Mouse (Mus musculus) ES-E14 (cell line): Measurements from ENCODE around the gene Slc26a6. TPM values are rescaled to one million over a fixed set of nuclear protein-coding genes. Genes with fewer than 3 reads are reported as not detected.

ENCODE experiments used
- DNase-seq: peaks from one replicate; pipeline ENCODE4 v3.0.0-alpha.2; 2013; ENCODE audit warnings: low read depth, low spot score
- H3K27ac ChIP-seq: 2 replicates; pipeline ENCODE4 v1.5.1; 2012; ENCODE audit warnings: low read depth, mild to moderate bottlenecking, low read length, moderate library complexity, mixed read lengths; ENCODE audit not compliant: poor library complexity, insufficient read depth, severe bottlenecking
- H3K36me3 ChIP-seq: 2 replicates; pipeline ENCODE4 v1.6.1; 2012; ENCODE audit warnings: mild to moderate bottlenecking, low read length, moderate library complexity, mixed read lengths; ENCODE audit not compliant: control insufficient read depth, poor library complexity, insufficient read depth, severe bottlenecking
- H3K4me1 ChIP-seq, 2 experiments: fragments of 150-350 bp in 1 of 2; sonication (generic) in 1 of 2; 2 replicates each; pipeline ENCODE4 v1.6.1; 2012; ENCODE audit warnings: low read length in 2 of 2, mild to moderate bottlenecking in 1 of 2, mixed read lengths in 1 of 2; ENCODE audit not compliant: control insufficient read depth in 2 of 2, insufficient read depth in 2 of 2, poor library complexity in 1 of 2
- H3K4me3 ChIP-seq, 2 experiments: fragments of 150-350 bp in 1 of 2; sonication (generic) in 1 of 2; 2 replicates each; pipeline ENCODE4 v1.5.1; 2012; ENCODE audit warnings: low read length in 2 of 2, low read depth in 1 of 2, mild to moderate bottlenecking in 1 of 2, mixed read lengths in 1 of 2; ENCODE audit not compliant: insufficient read depth in 1 of 2, poor library complexity in 1 of 2, severe bottlenecking in 1 of 2
- H3K9ac ChIP-seq: 2 replicates; pipeline ENCODE4 v1.6.1; 2012; ENCODE audit warnings: low read depth, mild to moderate bottlenecking, low read length, mixed read lengths; ENCODE audit not compliant: poor library complexity, insufficient read depth, severe bottlenecking
- H3K9me3 ChIP-seq: fragments of 150-350 bp; sonication (generic); 2 replicates; pipeline ENCODE4 v1.6.1; 2012; ENCODE audit warnings: low read depth, mild to moderate bottlenecking, low read length; ENCODE audit not compliant: control insufficient read depth, insufficient read depth
- CHD2 ChIP-seq: IDR thresholded peaks from 2 replicates; pipeline ENCODE4 v1.6.1; 2014; ENCODE audit warnings: mild to moderate bottlenecking, low read depth, low read length, inconsistent platforms
- HCFC1 ChIP-seq: IDR thresholded peaks from 2 replicates; pipeline ENCODE4 v1.6.1; 2012; ENCODE audit warnings: low read length, inconsistent platforms, borderline replicate concordance; ENCODE audit not compliant: insufficient read depth
- MAFK ChIP-seq: IDR thresholded peaks from 2 replicates; pipeline ENCODE4 v1.6.1; 2014; ENCODE audit warnings: mild to moderate bottlenecking, low read depth, low read length, inconsistent platforms; ENCODE audit not compliant: insufficient read depth
- ZC3H11A ChIP-seq: IDR thresholded peaks from 2 replicates; pipeline ENCODE4 v1.6.1; 2012; ENCODE audit warnings: low read depth, mild to moderate bottlenecking, inconsistent platforms, low read length, borderline replicate concordance
- ZNF384 ChIP-seq: IDR thresholded peaks from 2 replicates; pipeline ENCODE4 v1.6.1; 2012; ENCODE audit warnings: low read depth, low read length, inconsistent platforms
- in situ Hi-C, 2 experiments: fragments of 600-800 bp; cut with MboI; formaldehyde crosslinking; loops; one replicate each; pipeline ENCODE4 v1.15.1; 2025; ENCODE audit warnings: low sequenced_read_pairs in 2 of 2, inconsistent platforms in 1 of 2; ENCODE audit not compliant: unreplicated experiment in 2 of 2
- total RNA-seq: library from RNA; depleted of rRNA; stranded (reverse); fragments of 300-350 nt; gene quantifications from 2 replicates; pipeline ENCODE4 v1.2.3, GENCODE M21; 2012

The Slc26a6 gene
- total RNA-seq, 1 experiment = 15.1 TPM

- peak overlapping the region; percentile 28 to 50 for H3K4me3 ChIP-seq
- H3K9ac ChIP-seq = peak overlapping the region; percentile 29; the same call in 1 of the 2 replicates
- in situ Hi-C loops = no loop called here
Observed at GRCm38 (mm10) chr9:108848419-108848818, 4.7 kb upstream of the Slc26a6 start.

GRCm38 (mm10) chr9:108853635-108854240 is 655 bp downstream of the Slc26a6 start:
- DNase-seq = peak; percentile 94
- peak overlapping the region; percentile 86 for H3K9ac ChIP-seq
- H3K4me3 ChIP-seq = peak overlapping the region; percentile 73 to 91
- H3K36me3 ChIP-seq = peaks cover 3% of the 10 kb centered on the region; the same call in 1 of the 2 replicates
- in situ Hi-C loops = no loop called here
- peaks cover 0 to 14% of the 10 kb centered on the region in 2 experiments; a peak in 1 of 4 replicates for H3K4me1 ChIP-seq
- TF ChIP-seq CHD2 (no peak), HCFC1 (no peak), ZC3H11A (no peak), ZNF384 (no peak), MAFK (no peak)
- H3K9me3 ChIP-seq = no peaks in the 10 kb centered on the region
- H3K27ac ChIP-seq = no peak overlapping the region; the same call in 1 of the 2 replicates

More at GRCm38 (mm10) chr9:108848419-108848818, 4.7 kb upstream of the Slc26a6 start:
- DNase-seq = no peak
- H3K27ac ChIP-seq = no peak overlapping the region
- peaks cover 3% of the 10 kb centered on the region; the same call in 1 of the 2 replicates for H3K36me3 ChIP-seq
- TF ChIP-seq MAFK (no peak), ZC3H11A (no peak), CHD2 (no peak)
- H3K4me1 ChIP-seq = peaks cover 2 to 17% of the 10 kb centered on the region in 2 experiments; a peak in 1 of 4 replicates
- no peaks in the 10 kb centered on the region for H3K9me3 ChIP-seq

- in situ Hi-C loops = no loop called here
- Histone ChIP-seq H3K36me3 (peaks cover 3% of the 10 kb centered on the region; the same call in 1 of the 2 replicates), H3K4me1 (peaks cover 0 to 12% of the 10 kb centered on the region in 2 experiments; a peak in 1 of 4 replicates), H3K9ac (peak overlapping the region; percentile 86), H3K9me3 (no peaks in the 10 kb centered on the region), H3K27ac (no peak overlapping the region; the same call in 1 of the 2 replicates), H3K4me3 (peak overlapping the region; percentile 73 to 91)
- peak; percentile 86 for DNase-seq
- no peak for TF ChIP-seq ZC3H11A
- no peak for TF ChIP-seq CHD2
- TF ChIP-seq ZNF384 = no peak
- TF ChIP-seq HCFC1 = no peak
- no peak for TF ChIP-seq MAFK
Observed at GRCm38 (mm10) chr9:108854241-108854696, 1.2 kb downstream of the Slc26a6 start.

GRCm38 (mm10) chr9:108855335-108855734 is 2.3 kb downstream of the Slc26a6 start:
- Histone ChIP-seq H3K36me3 (peaks cover 3% of the 10 kb centered on the region; the same call in 1 of the 2 replicates), H3K27ac (no peak overlapping the region), H3K9me3 (no peaks in the 10 kb centered on the region), H3K4me3 (peak overlapping the region in 1 of 2 experiments; percentile 73; a peak in 1 of 4 replicates), H3K9ac (no peak overlapping the region), H3K4me1 (peaks cover 0 to 9% of the 10 kb centered on the region in 2 experiments; a peak in 1 of 4 replicates)
- DNase-seq = no peak
- TF ChIP-seq ZNF384 = no peak
- no peak for TF ChIP-seq CHD2
- no peak for TF ChIP-seq HCFC1
- no peak for TF ChIP-seq ZC3H11A
- no peak for TF ChIP-seq MAFK
- in situ Hi-C loops = no loop called here
